8 mouse cellular contexts compared by ENCODE assay signal in the genomic region with DNA sequence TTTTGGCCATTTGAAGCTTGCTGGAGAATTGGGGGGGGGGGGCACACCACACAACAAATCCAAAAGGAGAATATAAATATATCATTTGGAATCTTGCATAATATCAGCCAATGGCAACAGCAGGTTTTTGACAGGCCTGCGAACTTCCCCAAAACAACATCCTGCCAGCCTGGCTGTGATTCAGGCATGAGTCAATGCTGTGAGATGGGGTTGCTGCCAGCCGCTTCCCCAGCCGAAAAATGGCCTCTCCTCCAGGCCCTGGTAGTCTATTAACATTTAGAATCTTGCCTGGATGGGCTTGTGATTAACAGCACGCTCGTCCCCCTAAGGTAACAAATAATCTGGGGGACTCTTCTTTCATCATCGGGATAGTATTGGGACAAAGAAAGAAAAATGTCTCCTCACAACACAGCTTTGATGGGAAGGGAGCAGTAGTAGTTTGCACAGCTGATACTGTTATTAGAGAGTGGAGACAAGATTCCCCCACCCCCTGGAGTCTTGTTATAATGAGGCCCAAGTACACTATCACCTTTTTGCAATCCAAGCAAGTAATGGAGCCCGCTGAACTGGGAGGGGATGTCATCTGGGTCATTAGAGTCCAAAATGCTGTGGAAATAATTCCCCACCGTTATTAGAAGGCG.
DNase-seq lines count a peak whose midpoint lies in the region; ATAC-seq and TF ChIP-seq lines count a peak whose summit lies in the region.

No protein-coding gene starts in this region.

- TF ChIP-seq POLR2A in cerebellum, adult 2 months (IDR thresholded peaks at IDR 0.05; ENCODE audit: borderline replicate concordance, insufficient read depth, low read length): no peak

- H3K4me1 ChIP-seq in cerebellum, adult 2 months (ENCODE audit: control insufficient read depth, insufficient read depth, low read length): peaks cover 8% of the 10 kb centered on the region
- H3K4me1 ChIP-seq in heart, embryonic 13.5 days: peaks cover 49% of the 10 kb centered on the region
- H3K4me1 ChIP-seq in lung, embryonic 14.5 days (ENCODE audit: insufficient read depth): no peaks in the 10 kb centered on the region

- H3K27me3 ChIP-seq in cerebellum, adult 2 months (ENCODE audit: control insufficient read depth, insufficient read depth, low read length): no peaks in the 10 kb centered on the region
- no peaks in the 10 kb centered on the region for H3K27me3 ChIP-seq in heart, embryonic 13.5 days (replicated peaks)
- H3K27me3 ChIP-seq in lung, embryonic 14.5 days (ENCODE audit: insufficient read depth, low read length): no peaks in the 10 kb centered on the region

- peak; percentile 27 for DNase-seq in ovary, postnatal 36 days (ENCODE audit: low spot score)
- DNase-seq in ovary, postnatal 10 days (ENCODE audit: low spot score): no peak
- DNase-seq in cerebellum, adult 2 months: peak; percentile 90 to 93
- peak; percentile 43 for DNase-seq in lung, embryonic 14.5 days
- no peak for DNase-seq in embryo, embryonic 9.5 days (ENCODE audit: extremely low spot score)
- no peak for DNase-seq in kidney, adult 11 months
- DNase-seq in thymus, postnatal 25 days: no peak

- H3K4me2 ChIP-seq in heart, embryonic 13.5 days: no peak overlapping the region
- no peak overlapping the region for H3K4me2 ChIP-seq in lung, embryonic 14.5 days

- H3K9ac ChIP-seq in heart, embryonic 13.5 days: no peak overlapping the region
- no peak overlapping the region for H3K9ac ChIP-seq in lung, embryonic 14.5 days

- H3K4me3 ChIP-seq in cerebellum, adult 2 months (replicated peaks; ENCODE audit: insufficient read depth, low read depth, low read length): no peak overlapping the region
- no peak overlapping the region for H3K4me3 ChIP-seq in heart, embryonic 13.5 days
- H3K4me3 ChIP-seq in lung, embryonic 14.5 days (ENCODE audit: low read depth, low read length): no peak overlapping the region

- H3K27ac ChIP-seq in cerebellum, adult 2 months (ENCODE audit: insufficient read depth, low read length): peak overlapping the region; percentile 90; the same call in 1 of the 2 replicates
- peak overlapping the region; percentile 40; the same call in 1 of the 2 replicates for H3K27ac ChIP-seq in heart, embryonic 13.5 days (replicated peaks)
- H3K27ac ChIP-seq in lung, embryonic 14.5 days (ENCODE audit: low read depth): no peak overlapping the region

- ATAC-seq in heart, embryonic 13.5 days (ENCODE audit: extremely low read depth, insufficient number of reproducible peaks, low FRiP score, low TSS enrichment): no peak
- no peak for ATAC-seq in lung, embryonic 14.5 days (ENCODE audit: insufficient read depth)

- H3K36me3 ChIP-seq in heart, embryonic 13.5 days: no peaks in the 10 kb centered on the region
- no peaks in the 10 kb centered on the region for H3K36me3 ChIP-seq in lung, embryonic 14.5 days (ENCODE audit: insufficient read depth)

- 28% methylated on average over 9 of the region's 9 CpGs for WGBS in cerebellum, adult 2 months
- 78% methylated on average over 9 of the region's 9 CpGs for WGBS in heart, embryonic 13.5 days
- WGBS in lung, embryonic 14.5 days: 71% methylated on average over 9 of the region's 9 CpGs

- no peaks in the 10 kb centered on the region for H3K9me3 ChIP-seq in heart, embryonic 13.5 days
- no peaks in the 10 kb centered on the region for H3K9me3 ChIP-seq in lung, embryonic 14.5 days (ENCODE audit: low read depth, low read length)

- no peak for TF ChIP-seq CTCF in cerebellum, adult 2 months (IDR thresholded peaks at IDR 0.05; ENCODE audit: borderline replicate concordance, insufficient read depth, low read depth, low read length)
- no peak for TF ChIP-seq CTCF in lung, embryonic 14.5 days (IDR thresholded peaks at IDR 0.05; ENCODE audit: low read depth)

Comparison
In these comparisons a context has a peak if more than half of its experiments do, and no peak if none do; other contexts are left out.
1. DNase-seq: peak in ovary, postnatal 36 days (single experiment), cerebellum, adult 2 months (2 of 2) and lung, embryonic 14.5 days (single experiment); none in ovary, postnatal 10 days (single experiment), embryo, embryonic 9.5 days (single experiment), kidney, adult 11 months (single experiment) and thymus, postnatal 25 days (single experiment).